Mouse (Mus musculus): Measurements from ENCODE around the gene Teddm3. TPM values are rescaled to one million over a fixed set of nuclear protein-coding genes. Genes with fewer than 3 reads are reported as not detected.

Gene Teddm3
- total and polyA plus RNA-seq, 3 experiments = not detected

GRCm38 (mm10) chr16:21197542-21197941 lies 43.7 kb upstream of the Teddm3 start (continued):
- no peak for TF ChIP-seq ZNF384 (IDR thresholded peaks at IDR 0.05; ENCODE audit: low read depth, low read length)
- peak; percentile 85 to 93 for TF ChIP-seq EP300 (IDR thresholded peaks at IDR 0.05; ENCODE audit: low read depth in 1 of 2, low read length in 2 of 2)
- peak; percentile 94 for TF ChIP-seq GATA1 (IDR thresholded peaks at IDR 0.05; ENCODE audit: low read depth, low read length)
- TF ChIP-seq NELFE (IDR thresholded peaks at IDR 0.05; ENCODE audit: low read depth, low read length) = no peak

GRCm38 (mm10) chr16:21196576-21196975 lies 42.8 kb upstream of the Teddm3 start:
- peaks cover 0 to 15% of the 10 kb centered on the region in 2 experiments; a peak in 1 of 4 replicates for H3K4me1 ChIP-seq (ENCODE audit: control insufficient read depth in 1 of 2, insufficient read depth in 2 of 2, low read length in 2 of 2)
- no peak overlapping the region for H3K9ac ChIP-seq (ENCODE audit: control insufficient read depth, low read depth, low read length, poor library complexity, severe bottlenecking)
- peaks cover 0 to 1% of the 10 kb centered on the region in 2 experiments; a peak in 2 of 4 replicates for H3K27me3 ChIP-seq (ENCODE audit: control insufficient read depth in 1 of 2, insufficient read depth in 2 of 2, low read length in 2 of 2)
- peaks cover 0 to 5% of the 10 kb centered on the region in 2 experiments; a peak in 2 of 4 replicates for H3K36me3 ChIP-seq (ENCODE audit: control insufficient read depth in 1 of 2, insufficient read depth in 2 of 2, low read length in 2 of 2)
- H3K27ac ChIP-seq (ENCODE audit: control insufficient read depth, low read depth, low read length) = no peak overlapping the region
- TF ChIP-seq ZMIZ1 (IDR thresholded peaks at IDR 0.05; ENCODE audit: low read depth, low read length) (no peak), MAFK (IDR thresholded peaks at IDR 0.05; ENCODE audit: borderline replicate concordance, low read depth, low read length) (no peak), EP300 (IDR thresholded peaks at IDR 0.05; ENCODE audit: low read depth in 1 of 2, low read length in 2 of 2) (no peak)
- H3K9me3 ChIP-seq (replicated peaks; ENCODE audit: insufficient read depth, low read length) = no peaks in the 10 kb centered on the region
- no peak for DNase-seq (ENCODE audit: low read depth, low spot score)
- H3K79me2 ChIP-seq (ENCODE audit: control insufficient read depth, insufficient read depth, low read length, poor library complexity) = no peaks in the 10 kb centered on the region
- H3K4me3 ChIP-seq (ENCODE audit: control insufficient read depth in 1 of 2, insufficient read depth in 1 of 2, low read depth in 2 of 2, low read length in 2 of 2) = no peak overlapping the region

- no peaks in the 10 kb centered on the region for H3K9me3 ChIP-seq (replicated peaks; ENCODE audit: insufficient read depth, low read length)
- peaks cover 0 to 15% of the 10 kb centered on the region in 2 experiments; a peak in 1 of 4 replicates for H3K4me1 ChIP-seq (ENCODE audit: control insufficient read depth in 1 of 2, insufficient read depth in 2 of 2, low read length in 2 of 2)
- H3K27me3 ChIP-seq (ENCODE audit: control insufficient read depth in 1 of 2, insufficient read depth in 2 of 2, low read length in 2 of 2) = no peaks in the 10 kb centered on the region
- no peak overlapping the region for H3K9ac ChIP-seq (ENCODE audit: control insufficient read depth, low read depth, low read length, poor library complexity, severe bottlenecking)
- no peak overlapping the region for H3K4me3 ChIP-seq (ENCODE audit: control insufficient read depth in 1 of 2, insufficient read depth in 1 of 2, low read depth in 2 of 2, low read length in 2 of 2)
- no peak overlapping the region for H3K27ac ChIP-seq (ENCODE audit: control insufficient read depth, low read depth, low read length)
- peaks cover 0 to 5% of the 10 kb centered on the region in 2 experiments; a peak in 2 of 4 replicates for H3K36me3 ChIP-seq (ENCODE audit: control insufficient read depth in 1 of 2, insufficient read depth in 2 of 2, low read length in 2 of 2)
- DNase-seq (ENCODE audit: low read depth, low spot score) = no peak
- H3K79me2 ChIP-seq (ENCODE audit: control insufficient read depth, insufficient read depth, low read length, poor library complexity) = no peaks in the 10 kb centered on the region
- TF ChIP-seq MEF2A (IDR thresholded peaks at IDR 0.05; ENCODE audit: extremely low read depth, insufficient replicate concordance, low read depth, low read length, poor library complexity, severe bottlenecking) (no peak), CHD1 (IDR thresholded peaks at IDR 0.05; ENCODE audit: low read depth, low read length) (no peak), SMC3 (IDR thresholded peaks at IDR 0.05; ENCODE audit: low read depth, low read length) (no peak), NELFE (IDR thresholded peaks at IDR 0.05; ENCODE audit: low read depth, low read length) (no peak), MYC (IDR thresholded peaks at IDR 0.05; ENCODE audit: low read depth, low read length) (no peak), MYB (IDR thresholded peaks at IDR 0.05; ENCODE audit: low read depth, low read length) (no peak), POLR2A (IDR thresholded peaks at IDR 0.05; ENCODE audit: control insufficient read depth in 1 of 2, insufficient read depth in 1 of 2, low read depth in 1 of 2, low read length in 2 of 2, poor library complexity in 1 of 2) (no peak), TBP (IDR thresholded peaks at IDR 0.05; ENCODE audit: low read depth, low read length) (no peak), ZNF384 (IDR thresholded peaks at IDR 0.05; ENCODE audit: low read depth, low read length) (no peak)
These were observed 41.6 kb upstream of the Teddm3 start for GRCm38 (mm10) chr16:21195260-21195866.

Data from MEL (cell line).